Comparison of ENCODE assay signal across 8 mouse cellular contexts in genomic region chr14:26969856-26970407, GRCm38 (mm10). TPM values are rescaled to one million over a fixed set of nuclear protein-coding genes. Genes with fewer than 3 reads are reported as not detected.
A peak's percentile ranks its signal among the peaks of the same experiment; 100 is the strongest.
DNase-seq lines count a peak whose midpoint lies in the region; ATAC-seq lines count a peak whose summit lies in the region.

No protein-coding gene starts in this region.

- peak overlapping the region; percentile 80 for H3K9ac ChIP-seq in liver, embryonic 15.5 days
- H3K9ac ChIP-seq in neural tube, embryonic 13.5 days, result peak overlapping the region; percentile 89

- peak; percentile 74 for ATAC-seq in liver, embryonic 15.5 days (ENCODE audit: insufficient read depth)
- peak; percentile 90 for ATAC-seq in neural tube, embryonic 13.5 days (ENCODE audit: low read depth)

- DNase-seq in A20 (ENCODE audit: low read depth, low spot score) (peak; percentile 80), NIH3T3 (ENCODE audit: low read depth) (peak; percentile 68)
- peak; percentile 69 to 73 for DNase-seq in cerebellum, postnatal 36 days
- DNase-seq in frontal cortex, postnatal 36 days (ENCODE audit: low spot score in 2 of 2), result peak; percentile 71 to 76
- peak; percentile 68 for DNase-seq in layer of hippocampus, adult 11-12 months (ENCODE audit: low spot score)
- DNase-seq in yolk sac, embryonic 10.5 days (ENCODE audit: low spot score), result peak; percentile 72

- no peaks in the 10 kb centered on the region for H3K9me3 ChIP-seq in liver, embryonic 15.5 days (replicated peaks)
- no peaks in the 10 kb centered on the region for H3K9me3 ChIP-seq in neural tube, embryonic 13.5 days

- under 1% methylated on average over 62 of the region's 62 CpGs for WGBS in liver, embryonic 15.5 days (ENCODE audit: insufficient replicate concordance)
- under 1% methylated on average over 62 of the region's 62 CpGs for WGBS in neural tube, embryonic 13.5 days

- H3K27ac ChIP-seq in liver, embryonic 15.5 days (replicated peaks), result peak overlapping the region; percentile 68
- H3K27ac ChIP-seq in neural tube, embryonic 13.5 days (replicated peaks), result peak overlapping the region; percentile 96

- H3K4me2 ChIP-seq in liver, embryonic 15.5 days, result peak overlapping the region; percentile 99
- H3K4me2 ChIP-seq in neural tube, embryonic 13.5 days, result peak overlapping the region; percentile 67

- peak overlapping the region; percentile 82 for H3K4me3 ChIP-seq in liver, embryonic 15.5 days (replicated peaks)
- H3K4me3 ChIP-seq in neural tube, embryonic 13.5 days, result peak overlapping the region; percentile 93

- peaks cover 12% of the 10 kb centered on the region; the same call in 1 of the 2 replicates for H3K27me3 ChIP-seq in liver, embryonic 15.5 days
- no peaks in the 10 kb centered on the region for H3K27me3 ChIP-seq in neural tube, embryonic 13.5 days

- peaks cover 24% of the 10 kb centered on the region for H3K4me1 ChIP-seq in liver, embryonic 15.5 days (replicated peaks)
- peaks cover 24% of the 10 kb centered on the region for H3K4me1 ChIP-seq in neural tube, embryonic 13.5 days (replicated peaks)

- H3K36me3 ChIP-seq in liver, embryonic 15.5 days (replicated peaks), result no peaks in the 10 kb centered on the region
- no peaks in the 10 kb centered on the region for H3K36me3 ChIP-seq in neural tube, embryonic 13.5 days

RNA-seq across cellular contexts. Expression of gene Appl1, which starts 1.1 kb away (rescaled TPM):
- polyA plus RNA-seq in liver, embryonic 15.5 days (2015; fragmentation: Nextera tagmentation; extraction: Ambion mirVana), result 5.9 and 8.3 TPM in 2 replicates
- 50.4 and 57.5 TPM in 2 replicates for polyA plus RNA-seq in neural tube, embryonic 13.5 days (2015; fragmentation: Nextera tagmentation; extraction: Ambion mirVana)

RNA-seq across cellular contexts. Expression of gene Hesx1, which starts 24.3 kb away (rescaled TPM):
- polyA plus RNA-seq in liver, embryonic 15.5 days (2015; fragmentation: Nextera tagmentation; extraction: Ambion mirVana), result 6.1 and 7.0 TPM in 2 replicates
- not detected in 2 replicates for polyA plus RNA-seq in neural tube, embryonic 13.5 days (2015; fragmentation: Nextera tagmentation; extraction: Ambion mirVana)

Comparison
In these comparisons a context has a peak if more than half of its experiments do, and no peak if none do; other contexts are left out.
1. Peak in every context shown above with its lines: DNase-seq, ATAC-seq, H3K4me3 ChIP-seq and H3K27ac ChIP-seq.